Mouse (Mus musculus) erythroblast, adult 5-6 weeks (primary cell): ENCODE results near the gene Agxt. TPM values are rescaled to one million over a fixed set of nuclear protein-coding genes. Genes with fewer than 3 reads are reported as not detected.

Experiments used
- ATAC-seq: replicated peaks from 2 replicates; pipeline ENCODE4 v1.8.0; 2016; ENCODE audit warnings: moderate number of reproducible peaks, mild to moderate bottlenecking, moderate TSS enrichment, inconsistent platforms; ENCODE audit not compliant: poor library complexity, low FRiP score, severe bottlenecking
- total RNA-seq, 2 experiments: library from RNA; stranded (forward) in 1 of 2; stranded (reverse) in 1 of 2; fragments of 150-400 nt in 1 of 2; fragments of 200-764, 138-1000 nt in 1 of 2; gene quantifications; 2 replicates each; pipeline versions ENCODE4 v1.2.3 to v1.2.4; 2015 to 2017; ENCODE audit warnings: low replicate concordance in 2 of 2

Agxt gene
- total RNA-seq, 2 experiments from 2014 or later, result not detected

DNA sequence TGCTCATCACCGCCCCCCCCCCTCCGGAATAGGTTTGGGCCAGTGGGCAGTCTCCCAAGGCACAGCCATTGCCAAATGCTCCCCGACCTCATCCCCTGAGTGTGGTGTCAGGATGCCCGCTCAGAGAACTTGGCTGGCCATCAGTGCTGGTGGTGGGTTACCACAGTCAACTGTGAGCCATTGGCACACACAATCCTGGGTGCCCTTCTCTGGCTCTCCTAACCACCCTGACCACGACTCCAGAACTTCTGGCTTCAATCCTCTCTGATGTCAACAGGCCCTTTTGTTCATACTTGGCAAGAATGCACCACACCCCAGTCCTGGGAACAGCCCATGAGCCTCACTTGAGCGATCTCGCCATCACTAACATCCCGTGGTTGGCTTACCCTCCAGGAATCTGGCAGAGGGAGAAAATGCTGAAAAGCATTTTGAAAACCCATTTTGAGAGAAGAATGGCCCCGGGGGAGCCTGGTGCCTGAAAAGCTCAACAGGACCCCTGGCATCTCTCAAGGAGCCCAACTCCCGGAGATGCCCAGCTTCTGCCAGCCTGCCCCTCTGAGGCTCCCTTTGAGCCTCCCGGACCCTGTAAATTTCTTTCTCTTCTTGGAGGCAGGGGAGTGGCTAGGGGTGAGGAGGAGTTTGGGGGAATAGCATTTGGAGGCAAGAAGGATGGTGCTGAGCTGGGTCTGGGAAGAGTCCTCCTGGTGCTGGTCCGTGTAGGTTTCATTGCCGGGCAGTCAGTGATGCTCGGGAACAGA lies 49.2 kb downstream of the Agxt start:
- no peak for ATAC-seq

DNA sequence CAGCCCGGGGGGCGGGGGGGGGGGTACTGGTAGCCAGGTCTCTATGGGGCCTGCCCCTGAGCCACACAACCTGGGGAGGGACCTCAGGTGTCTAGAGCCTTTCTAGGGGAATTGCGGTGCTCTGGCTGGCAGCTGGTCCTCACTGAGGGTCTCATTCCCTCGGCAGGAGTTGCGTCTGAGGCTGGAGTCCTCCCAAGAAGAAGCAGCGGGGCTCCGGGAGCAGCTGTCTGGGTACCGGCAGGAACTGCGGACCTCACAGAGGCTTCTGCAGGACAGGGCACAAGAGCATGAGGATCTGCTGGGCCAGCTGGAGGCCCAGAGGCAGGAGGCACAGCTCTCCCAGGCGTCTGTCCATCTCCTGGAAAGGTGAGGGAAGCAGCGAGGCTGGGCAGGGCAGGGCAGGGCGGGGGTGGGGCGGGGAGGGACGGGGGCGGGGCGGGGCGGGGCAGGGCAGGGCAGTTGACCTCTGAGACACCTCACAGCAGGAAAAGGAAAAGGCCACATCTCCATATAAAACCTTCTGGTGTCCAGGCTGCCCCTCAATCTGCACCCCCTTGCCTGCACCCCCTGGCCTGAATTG lies 55.8 kb downstream of the Agxt start:
- no peak for ATAC-seq

DNA sequence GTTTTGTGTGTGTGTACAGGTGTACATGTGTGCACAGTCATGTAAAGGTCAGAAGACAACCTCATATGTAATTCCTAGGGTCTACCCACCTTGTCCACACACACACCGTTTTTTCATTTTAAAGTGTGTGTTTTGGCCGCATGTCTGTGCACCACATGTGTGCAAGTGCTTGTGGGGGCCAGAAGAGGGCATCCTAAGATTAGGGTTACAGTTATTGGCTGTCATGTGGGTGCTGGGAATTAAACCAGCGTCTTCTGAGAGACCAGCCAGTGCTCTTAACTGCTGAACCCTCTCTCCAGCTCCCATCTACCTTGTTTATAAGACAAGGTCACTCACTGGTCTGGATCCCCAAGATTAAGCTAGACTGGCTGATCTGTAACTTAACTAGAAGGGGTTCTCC lies 59.9 kb downstream of the Agxt start:
- ATAC-seq, result no peak

Other genes starting within 250 kb of the Agxt start
- not detected in 2 replicates for gene Ankmy1, start 232.3 kb upstream of the Agxt start, total RNA-seq (2015; ENCODE audit: low replicate concordance)
- not detected in 2 replicates for gene Ankmy1, start 232.3 kb upstream of the Agxt start, total RNA-seq (2017; ENCODE audit: low replicate concordance)
- 5.4 TPM in 1 of 2 replicates, not detected in the other for gene Dusp28, start 228.3 kb upstream of the Agxt start, total RNA-seq (2015; ENCODE audit: low replicate concordance)
- 0.68 TPM in 1 of 2 replicates, not detected in the other for gene Dusp28, start 228.3 kb upstream of the Agxt start, total RNA-seq (2017; ENCODE audit: low replicate concordance)
- 8.4 and 13.6 TPM in 2 replicates for gene Rnpepl1, start 224.5 kb upstream of the Agxt start, total RNA-seq (2015; ENCODE audit: low replicate concordance)
- gene Rnpepl1, start 224.5 kb upstream of the Agxt start, total RNA-seq (2017; ENCODE audit: low replicate concordance), result 3.8 and 14.1 TPM in 2 replicates
- gene Capn10, start 200.9 kb upstream of the Agxt start, total RNA-seq (2015; ENCODE audit: low replicate concordance), result 1.9 TPM in 1 of 2 replicates, not detected in the other
- 2.1 and 18.5 TPM in 2 replicates for gene Capn10, start 200.9 kb upstream of the Agxt start, total RNA-seq (2017; ENCODE audit: low replicate concordance)
- gene Gpr35, start 184.4 kb upstream of the Agxt start, total RNA-seq (2015; ENCODE audit: low replicate concordance), result 1.2 and 4.2 TPM in 2 replicates
- 1.1 and 3.2 TPM in 2 replicates for gene Gpr35, start 184.4 kb upstream of the Agxt start, total RNA-seq (2017; ENCODE audit: low replicate concordance)
- gene Aqp12, start 128.9 kb upstream of the Agxt start, total RNA-seq (2015; ENCODE audit: low replicate concordance), result not detected in 2 replicates
- not detected in 2 replicates for gene Aqp12, start 128.9 kb upstream of the Agxt start, total RNA-seq (2017; ENCODE audit: low replicate concordance)
- not detected in 2 replicates for gene Kif1a, start 33.3 kb upstream of the Agxt start, total RNA-seq (2015; ENCODE audit: low replicate concordance)
- under 0.01 TPM in 1 of 2 replicates, not detected in the other for gene Kif1a, start 33.3 kb upstream of the Agxt start, total RNA-seq (2017; ENCODE audit: low replicate concordance)
- not detected in 2 replicates for gene 2310007B03Rik, start 25.7 kb downstream of the Agxt start, total RNA-seq (2015; ENCODE audit: low replicate concordance)
- gene 2310007B03Rik, start 25.7 kb downstream of the Agxt start, total RNA-seq (2017; ENCODE audit: low replicate concordance), result not detected in 2 replicates
- not detected in 2 replicates for gene Crocc2, start 33.5 kb downstream of the Agxt start, total RNA-seq (2015; ENCODE audit: low replicate concordance)
- not detected in 2 replicates for gene Crocc2, start 33.5 kb downstream of the Agxt start, total RNA-seq (2017; ENCODE audit: low replicate concordance)
- gene Sned1, start 100.6 kb downstream of the Agxt start, total RNA-seq (2015; ENCODE audit: low replicate concordance), result 0.63 and 1.7 TPM in 2 replicates
- 0.09 TPM in 1 of 2 replicates, not detected in the other for gene Sned1, start 100.6 kb downstream of the Agxt start, total RNA-seq (2017; ENCODE audit: low replicate concordance)
- gene Mterf4, start 170.7 kb downstream of the Agxt start, total RNA-seq (2015; ENCODE audit: low replicate concordance), result 7.5 and 8.4 TPM in 2 replicates
- gene Mterf4, start 170.7 kb downstream of the Agxt start, total RNA-seq (2017; ENCODE audit: low replicate concordance), result 2.3 and 11.3 TPM in 2 replicates
- gene Ppp1r7, start 207.6 kb downstream of the Agxt start, total RNA-seq (2015; ENCODE audit: low replicate concordance), result 6.3 and 11.0 TPM in 2 replicates
- gene Ppp1r7, start 207.6 kb downstream of the Agxt start, total RNA-seq (2017; ENCODE audit: low replicate concordance), result 4.9 and 12.3 TPM in 2 replicates
- gene Pask, start 208.2 kb downstream of the Agxt start, total RNA-seq (2015; ENCODE audit: low replicate concordance), result 6.5 and 11.0 TPM in 2 replicates
- 13.1 and 14.6 TPM in 2 replicates for gene Pask, start 208.2 kb downstream of the Agxt start, total RNA-seq (2017; ENCODE audit: low replicate concordance)
- gene Ano7, start 238.7 kb downstream of the Agxt start, total RNA-seq (2015; ENCODE audit: low replicate concordance), result not detected in 2 replicates
- not detected in 2 replicates for gene Ano7, start 238.7 kb downstream of the Agxt start, total RNA-seq (2017; ENCODE audit: low replicate concordance)